Mouse (Mus musculus): ENCODE data around the gene Cd37. TPM values are rescaled to one million over a fixed set of nuclear protein-coding genes. Genes with fewer than 3 reads are reported as not detected.

The Cd37 gene
- total RNA-seq, 2 experiments from 2014 or later = 20.7 to 50.1 TPM

Other genes starting within 250 kb of the Cd37 start
Only the 30 nearest of the 38 such genes appear.
- gene Prr12, start 186.2 kb downstream of the Cd37 start, total RNA-seq (2015; ENCODE audit: low replicate concordance) = 3.3 and 6.1 TPM in 2 replicates
- gene Prr12, start 186.2 kb downstream of the Cd37 start, total RNA-seq (2017; ENCODE audit: low replicate concordance) = 0.60 and 0.70 TPM in 2 replicates
- gene Nosip, start 176.7 kb downstream of the Cd37 start, total RNA-seq (2015; ENCODE audit: low replicate concordance) = 10.4 and 20.7 TPM in 2 replicates
- gene Nosip, start 176.7 kb downstream of the Cd37 start, total RNA-seq (2017; ENCODE audit: low replicate concordance) = 15.5 and 22.2 TPM in 2 replicates
- 1.3 and 5.2 TPM in 2 replicates for gene Prrg2, start 176.4 kb downstream of the Cd37 start, total RNA-seq (2015; ENCODE audit: low replicate concordance)
- gene Prrg2, start 176.4 kb downstream of the Cd37 start, total RNA-seq (2017; ENCODE audit: low replicate concordance) = 0.34 and 7.0 TPM in 2 replicates
- 1.3 and 2.5 TPM in 2 replicates for gene Rcn3, start 146.9 kb downstream of the Cd37 start, total RNA-seq (2015; ENCODE audit: low replicate concordance)
- gene Rcn3, start 146.9 kb downstream of the Cd37 start, total RNA-seq (2017; ENCODE audit: low replicate concordance) = 6.7 and 7.5 TPM in 2 replicates
- gene Fcgrt, start 135.3 kb downstream of the Cd37 start, total RNA-seq (2015; ENCODE audit: low replicate concordance) = 2.5 and 7.3 TPM in 2 replicates
- gene Fcgrt, start 135.3 kb downstream of the Cd37 start, total RNA-seq (2017; ENCODE audit: low replicate concordance) = 10.3 and 11.4 TPM in 2 replicates
- gene Rps11, start 114.7 kb downstream of the Cd37 start, total RNA-seq (2015; ENCODE audit: low replicate concordance) = 604 and 677 TPM in 2 replicates
- 233 and 238 TPM in 2 replicates for gene Rps11, start 114.7 kb downstream of the Cd37 start, total RNA-seq (2017; ENCODE audit: low replicate concordance)
- gene Rpl13a, start 110.4 kb downstream of the Cd37 start, total RNA-seq (2015; ENCODE audit: low replicate concordance) = 517 and 725 TPM in 2 replicates
- 475 and 688 TPM in 2 replicates for gene Rpl13a, start 110.4 kb downstream of the Cd37 start, total RNA-seq (2017; ENCODE audit: low replicate concordance)
- not detected in 2 replicates for gene Gm45713, start 102.9 kb downstream of the Cd37 start, total RNA-seq (2015; ENCODE audit: low replicate concordance)
- gene Gm45713, start 102.9 kb downstream of the Cd37 start, total RNA-seq (2017; ENCODE audit: low replicate concordance) = not detected in 2 replicates
- 1.3 and 3.8 TPM in 2 replicates for gene Flt3l, start 102.7 kb downstream of the Cd37 start, total RNA-seq (2015; ENCODE audit: low replicate concordance)
- gene Flt3l, start 102.7 kb downstream of the Cd37 start, total RNA-seq (2017; ENCODE audit: low replicate concordance) = 2.6 and 3.6 TPM in 2 replicates
- 33.4 and 59.6 TPM in 2 replicates for gene Pih1d1, start 84.8 kb downstream of the Cd37 start, total RNA-seq (2015; ENCODE audit: low replicate concordance)
- 2.7 and 15.8 TPM in 2 replicates for gene Pih1d1, start 84.8 kb downstream of the Cd37 start, total RNA-seq (2017; ENCODE audit: low replicate concordance)
- gene Aldh16a1, start 84.5 kb downstream of the Cd37 start, total RNA-seq (2015; ENCODE audit: low replicate concordance) = 10.2 and 12.7 TPM in 2 replicates
- gene Aldh16a1, start 84.5 kb downstream of the Cd37 start, total RNA-seq (2017; ENCODE audit: low replicate concordance) = 6.3 and 10.3 TPM in 2 replicates
- not detected in 2 replicates for gene Slc17a7, start 75.2 kb downstream of the Cd37 start, total RNA-seq (2015; ENCODE audit: low replicate concordance)
- 0.28 TPM in 1 of 2 replicates, not detected in the other for gene Slc17a7, start 75.2 kb downstream of the Cd37 start, total RNA-seq (2017; ENCODE audit: low replicate concordance)
- gene Gfy, start 59.5 kb downstream of the Cd37 start, total RNA-seq (2015; ENCODE audit: low replicate concordance) = not detected in 2 replicates
- not detected in 2 replicates for gene Gfy, start 59.5 kb downstream of the Cd37 start, total RNA-seq (2017; ENCODE audit: low replicate concordance)
- gene Pth2, start 58.1 kb downstream of the Cd37 start, total RNA-seq (2015; ENCODE audit: low replicate concordance) = not detected in 2 replicates
- not detected in 2 replicates for gene Pth2, start 58.1 kb downstream of the Cd37 start, total RNA-seq (2017; ENCODE audit: low replicate concordance)
- gene Ccdc155, start 34.2 kb downstream of the Cd37 start, total RNA-seq (2015; ENCODE audit: low replicate concordance) = not detected in 2 replicates
- gene Ccdc155, start 34.2 kb downstream of the Cd37 start, total RNA-seq (2017; ENCODE audit: low replicate concordance) = not detected in 2 replicates
- gene Dkkl1, start 27.0 kb downstream of the Cd37 start, total RNA-seq (2015; ENCODE audit: low replicate concordance) = 6.3 and 20.8 TPM in 2 replicates
- 0.56 TPM in 1 of 2 replicates, not detected in the other for gene Dkkl1, start 27.0 kb downstream of the Cd37 start, total RNA-seq (2017; ENCODE audit: low replicate concordance)
- not detected in 2 replicates for gene Tead2, start 23.4 kb downstream of the Cd37 start, total RNA-seq (2015; ENCODE audit: low replicate concordance)
- gene Tead2, start 23.4 kb downstream of the Cd37 start, total RNA-seq (2017; ENCODE audit: low replicate concordance) = 0.42 and 0.51 TPM in 2 replicates
- gene Slc6a16, start 2.0 kb upstream of the Cd37 start, total RNA-seq (2015; ENCODE audit: low replicate concordance) = not detected in 2 replicates
- gene Slc6a16, start 2.0 kb upstream of the Cd37 start, total RNA-seq (2017; ENCODE audit: low replicate concordance) = not detected in 2 replicates
- gene Slc6a21, start 38.4 kb upstream of the Cd37 start, total RNA-seq (2015; ENCODE audit: low replicate concordance) = not detected in 2 replicates
- gene Slc6a21, start 38.4 kb upstream of the Cd37 start, total RNA-seq (2017; ENCODE audit: low replicate concordance) = not detected in 2 replicates
- 0.42 TPM in 1 of 2 replicates, not detected in the other for gene Trpm4, start 94.7 kb upstream of the Cd37 start, total RNA-seq (2015; ENCODE audit: low replicate concordance)
- gene Trpm4, start 94.7 kb upstream of the Cd37 start, total RNA-seq (2017; ENCODE audit: low replicate concordance) = not detected in 2 replicates
- gene Hrc, start 96.2 kb upstream of the Cd37 start, total RNA-seq (2015; ENCODE audit: low replicate concordance) = not detected in 2 replicates
- not detected in 2 replicates for gene Hrc, start 96.2 kb upstream of the Cd37 start, total RNA-seq (2017; ENCODE audit: low replicate concordance)
- 1.9 TPM in 1 of 2 replicates, not detected in the other for gene Ppfia3, start 127.9 kb upstream of the Cd37 start, total RNA-seq (2015; ENCODE audit: low replicate concordance)
- 0.26 TPM in 1 of 2 replicates, not detected in the other for gene Ppfia3, start 127.9 kb upstream of the Cd37 start, total RNA-seq (2017; ENCODE audit: low replicate concordance)
- 1.5 TPM in 1 of 2 replicates, not detected in the other for gene Lin7b, start 131.5 kb upstream of the Cd37 start, total RNA-seq (2015; ENCODE audit: low replicate concordance)
- gene Lin7b, start 131.5 kb upstream of the Cd37 start, total RNA-seq (2017; ENCODE audit: low replicate concordance) = 5.4 TPM in 1 of 2 replicates, not detected in the other
- gene Snrnp70, start 156.6 kb upstream of the Cd37 start, total RNA-seq (2015; ENCODE audit: low replicate concordance) = 50.5 and 70.2 TPM in 2 replicates
- gene Snrnp70, start 156.6 kb upstream of the Cd37 start, total RNA-seq (2017; ENCODE audit: low replicate concordance) = 169 and 259 TPM in 2 replicates
- not detected in 2 replicates for gene Kcna7, start 166.5 kb upstream of the Cd37 start, total RNA-seq (2015; ENCODE audit: low replicate concordance)
- not detected in 2 replicates for gene Kcna7, start 166.5 kb upstream of the Cd37 start, total RNA-seq (2017; ENCODE audit: low replicate concordance)
- gene Ntf5, start 174.6 kb upstream of the Cd37 start, total RNA-seq (2015; ENCODE audit: low replicate concordance) = not detected in 2 replicates
- not detected in 2 replicates for gene Ntf5, start 174.6 kb upstream of the Cd37 start, total RNA-seq (2017; ENCODE audit: low replicate concordance)
- gene Lhb, start 181.7 kb upstream of the Cd37 start, total RNA-seq (2015; ENCODE audit: low replicate concordance) = not detected in 2 replicates
- gene Lhb, start 181.7 kb upstream of the Cd37 start, total RNA-seq (2017; ENCODE audit: low replicate concordance) = not detected in 2 replicates
- gene Gys1, start 195.7 kb upstream of the Cd37 start, total RNA-seq (2015; ENCODE audit: low replicate concordance) = 11.7 and 13.2 TPM in 2 replicates
- 4.6 and 8.9 TPM in 2 replicates for gene Gys1, start 195.7 kb upstream of the Cd37 start, total RNA-seq (2017; ENCODE audit: low replicate concordance)
- 54.1 and 63.4 TPM in 2 replicates for gene Ruvbl2, start 199.0 kb upstream of the Cd37 start, total RNA-seq (2015; ENCODE audit: low replicate concordance)
- 23.1 and 50.1 TPM in 2 replicates for gene Ruvbl2, start 199.0 kb upstream of the Cd37 start, total RNA-seq (2017; ENCODE audit: low replicate concordance)
- gene Ftl1, start 220.8 kb upstream of the Cd37 start, total RNA-seq (2015; ENCODE audit: low replicate concordance) = 1,430 and 1,622 TPM in 2 replicates
- gene Ftl1, start 220.8 kb upstream of the Cd37 start, total RNA-seq (2017; ENCODE audit: low replicate concordance) = 705 and 987 TPM in 2 replicates

All from erythroblast, adult 5-6 weeks (primary cell).